Comparison of ENCODE assay signal across 8 mouse cellular contexts in the genomic region with DNA sequence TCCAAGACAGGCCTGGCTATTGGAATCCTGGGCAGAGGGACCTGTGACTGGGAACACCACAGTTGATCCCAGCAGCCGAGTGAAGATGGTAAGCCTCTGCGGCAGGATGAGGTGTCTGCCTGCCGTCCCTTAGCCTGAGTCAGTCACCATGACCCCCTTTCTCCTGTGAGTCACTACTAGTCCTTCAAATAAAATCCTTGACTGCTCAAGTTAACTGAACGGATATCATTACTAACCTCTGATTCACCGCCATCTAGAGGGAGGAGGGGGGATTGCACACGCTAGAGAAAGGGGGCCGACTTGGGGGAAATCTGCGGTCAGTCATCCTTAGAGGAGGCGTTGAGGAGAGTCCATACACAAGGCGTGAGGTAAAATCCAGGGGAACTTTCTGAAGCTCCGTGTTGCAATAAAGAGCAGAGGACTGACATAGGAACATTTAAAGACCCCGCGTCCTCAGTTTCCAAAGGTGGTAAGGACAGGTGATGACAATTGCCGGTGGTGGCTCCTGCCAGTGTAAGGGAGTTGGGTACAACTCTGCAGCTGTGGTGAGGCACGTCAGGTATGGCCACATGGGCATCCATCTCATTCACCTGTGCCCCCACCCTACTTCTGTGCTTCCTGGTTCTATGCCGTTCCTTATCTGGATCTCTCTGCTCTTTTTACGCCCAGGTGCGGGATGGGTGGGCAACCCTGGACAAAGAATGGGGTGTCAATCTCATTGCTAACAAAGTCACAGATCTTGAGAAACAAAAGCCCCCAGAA. TPM values are rescaled to one million over a fixed set of nuclear protein-coding genes. Genes with fewer than 3 reads are reported as not detected.
DNase-seq lines count a peak whose midpoint lies in the region; ATAC-seq and TF ChIP-seq lines count a peak whose summit lies in the region.

No protein-coding gene starts in this region.

- no peak overlapping the region for H3K27ac ChIP-seq in kidney, embryonic 14.5 days (ENCODE audit: low read depth, low read length)
- no peak overlapping the region for H3K27ac ChIP-seq in limb, embryonic 14.5 days (replicated peaks; ENCODE audit: low read depth, low read length)

- no peak overlapping the region for H3K4me3 ChIP-seq in C2C12 (ENCODE audit: insufficient read depth, poor library complexity, severe bottlenecking)
- H3K4me3 ChIP-seq in kidney, embryonic 14.5 days (ENCODE audit: low read length) = no peak overlapping the region
- H3K4me3 ChIP-seq in limb, embryonic 14.5 days (replicated peaks; ENCODE audit: low read length) = no peak overlapping the region

- H3K9me3 ChIP-seq in kidney, embryonic 14.5 days (ENCODE audit: control insufficient read depth, low read length) = no peaks in the 10 kb centered on the region
- no peaks in the 10 kb centered on the region for H3K9me3 ChIP-seq in limb, embryonic 14.5 days (ENCODE audit: control insufficient read depth, low read length)

- 34% methylated on average over 18 of the region's 18 CpGs for WGBS in kidney, embryonic 14.5 days
- WGBS in limb, embryonic 14.5 days = 35% methylated on average over 18 of the region's 18 CpGs

- no peak for TF ChIP-seq CTCF in C2C12 (IDR thresholded peaks at IDR 0.05; ENCODE audit: control insufficient read depth, insufficient read depth, insufficient read length)

- H3K4me2 ChIP-seq in kidney, embryonic 14.5 days (replicated peaks; ENCODE audit: low read depth, low read length) = no peak overlapping the region; the same call in 1 of the 2 replicates
- no peak overlapping the region for H3K4me2 ChIP-seq in limb, embryonic 14.5 days (replicated peaks; ENCODE audit: low read depth, low read length, severe bottlenecking)

- H3K4me1 ChIP-seq in kidney, embryonic 14.5 days (ENCODE audit: control insufficient read depth, insufficient read depth, low read length) = no peaks in the 10 kb centered on the region
- H3K4me1 ChIP-seq in limb, embryonic 14.5 days (ENCODE audit: control insufficient read depth, insufficient read depth, low read length) = no peaks in the 10 kb centered on the region; the same call in 1 of the 2 replicates

- no peaks in the 10 kb centered on the region for H3K36me3 ChIP-seq in C2C12 (ENCODE audit: control insufficient read depth, insufficient read depth)
- no peaks in the 10 kb centered on the region for H3K36me3 ChIP-seq in kidney, embryonic 14.5 days (ENCODE audit: control insufficient read depth, insufficient read depth, low read length)
- no peaks in the 10 kb centered on the region for H3K36me3 ChIP-seq in limb, embryonic 14.5 days (ENCODE audit: control insufficient read depth, insufficient read depth, low read length)

- peaks cover 12% of the 10 kb centered on the region for H3K27me3 ChIP-seq in C2C12 (ENCODE audit: control insufficient read depth, insufficient read depth, insufficient read length)
- peaks cover 10% of the 10 kb centered on the region; the same call in 1 of the 2 replicates for H3K27me3 ChIP-seq in kidney, embryonic 14.5 days (ENCODE audit: control insufficient read depth, insufficient read depth, low read length)
- H3K27me3 ChIP-seq in limb, embryonic 14.5 days (ENCODE audit: control insufficient read depth, insufficient read depth, low read length) = no peaks in the 10 kb centered on the region

- no peaks in the 10 kb centered on the region for H3K79me2 ChIP-seq in C2C12 (ENCODE audit: control insufficient read depth, insufficient read depth)

- peak; percentile 69 for ATAC-seq in granulocyte monocyte progenitor cell, adult 5-6 weeks (replicated peaks; ENCODE audit: poor library complexity, severe bottlenecking)
- ATAC-seq in kidney, embryonic 14.5 days (ENCODE audit: low FRiP score, low TSS enrichment) = peak; percentile 28; the same call in 1 of the 2 replicates
- peak; percentile 44; the same call in 1 of the 2 replicates for ATAC-seq in limb, embryonic 14.5 days (ENCODE audit: low FRiP score, low read depth)

- H3ac ChIP-seq in C2C12 (ENCODE audit: control insufficient read depth, insufficient read length, low read depth) = no peak overlapping the region

- DNase-seq in T-cell, adult 2 months (ENCODE audit: low spot score) = peak; percentile 13
- peak; percentile 64 to 70 for DNase-seq in cerebellum, postnatal 36 days
- DNase-seq in limb, embryonic 14.5 days (ENCODE audit: low spot score) = peak; percentile 71
- peak; percentile 74 for DNase-seq in neural tube, embryonic 10.5 days (ENCODE audit: extremely low spot score, low spot score)
- peak; percentile 48 to 54 for DNase-seq in thymus, postnatal 36 days

- no peaks in the 10 kb centered on the region for H3K79me3 ChIP-seq in C2C12 (ENCODE audit: low read depth)

- H3K9ac ChIP-seq in kidney, embryonic 14.5 days (ENCODE audit: low read depth, low read length) = no peak overlapping the region
- no peak overlapping the region for H3K9ac ChIP-seq in limb, embryonic 14.5 days (ENCODE audit: low read depth, low read length, severe bottlenecking)

- TF ChIP-seq POLR2A in limb, embryonic 14.5 days (IDR thresholded peaks at IDR 0.05; ENCODE audit: borderline replicate concordance, extremely low read depth, insufficient read depth, insufficient read length) = no peak

TF ChIP-seq in C2C12, 6 proteins besides CTCF, POLR2A, EP300 and RAD21:
- no peak for TF ChIP-seq USF1 (IDR thresholded peaks at IDR 0.05; ENCODE audit: low read depth)
- peak; percentile 34 for TF ChIP-seq FOSL1 (IDR thresholded peaks at IDR 0.05; ENCODE audit: insufficient read depth, low read length, poor library complexity, severe bottlenecking)

RNA-seq across cellular contexts. Expression of gene Lep, which starts 36.6 kb away (rescaled TPM):
- not detected for polyA plus RNA-seq in C2C12 (2012; fragmentation: generic; extraction: Trizol)
- total RNA-seq in granulocyte monocyte progenitor cell, adult 5-6 weeks (2014; fragmentation: Nextera tagmentation) = not detected in 2 replicates
- not detected in 2 replicates for total RNA-seq in granulocyte monocyte progenitor cell, adult 5-6 weeks (2017)
- polyA plus RNA-seq in kidney, embryonic 14.5 days (2014; fragmentation: Nextera tagmentation; extraction: Ambion mirVana) = not detected in 2 replicates
- polyA plus RNA-seq in limb, embryonic 14.5 days (2012; rRNA removed) = 0.03 TPM in 1 of 2 replicates, not detected in the other
- polyA plus RNA-seq in limb, embryonic 14.5 days (2014; fragmentation: Nextera tagmentation; extraction: Ambion mirVana) = not detected in 2 replicates

Comparison
In these comparisons a context has a peak if more than half of its experiments do, and no peak if none do; other contexts are left out.
1. DNase-seq: peak in every context shown above with its lines; median percentile 74 in neural tube, embryonic 10.5 days; 71 in limb, embryonic 14.5 days; 67 in cerebellum, postnatal 36 days; 51 in thymus, postnatal 36 days; 13 in T-cell, adult 2 months.